Mouse (Mus musculus) cerebellum, adult 2 months (tissue): ENCODE measurements around the gene Rev3l.

ENCODE experiments used
- CTCF ChIP-seq: fragments of 200-500 bp; IDR thresholded peaks from 2 replicates; pipeline ENCODE4 v1.5.1; 2011; ENCODE audit warnings: low read depth, mild to moderate bottlenecking, control low read depth, low read length, moderate library complexity, borderline replicate concordance; ENCODE audit not compliant: insufficient read depth
- POLR2A ChIP-seq: fragments of 200-500 bp; IDR thresholded peaks from 2 replicates; pipeline ENCODE4 v1.6.1; 2011; ENCODE audit warnings: low read length, control low read depth, borderline replicate concordance; ENCODE audit not compliant: insufficient read depth

GRCm38 (mm10) chr10:39888621-39889020 lies 156.7 kb downstream of the Rev3l start:
- TF ChIP-seq POLR2A (no peak), CTCF (no peak)
